Mouse (Mus musculus) embryonic facial prominence, embryonic 11.5 days (tissue): ENCODE measurements at regions not wholly inside any gene's neighbourhood (a gene's known extent, or its start where the extent isn't known, plus 50 kb on each side); places are given as distances from the start of the nearest gene placed in this dataset.

Experiments
- ATAC-seq: fragments of 200-750 bp; cut with Nextera tagmentation; replicated peaks from 2 replicates; pipeline ENCODE4 v1.8.0; 2017; ENCODE audit warnings: low read depth; ENCODE audit not compliant: insufficient number of reproducible peaks, low FRiP score, low TSS enrichment
- DNase-seq: peaks from one replicate; pipeline ENCODE4 v3.0.0-alpha.2; 2015; ENCODE audit warnings: low spot score
- H3K27ac ChIP-seq: fragments of 300-500 bp; sonication (generic); replicated peaks from 2 replicates; pipeline ENCODE4 v1.5.1; 2014; ENCODE audit warnings: mild to moderate bottlenecking, low read depth, low read length, control low read depth
- H3K27me3 ChIP-seq: fragments of 300-500 bp; sonication (generic); 2 replicates; pipeline ENCODE4 v1.6.1; 2014; ENCODE audit warnings: mild to moderate bottlenecking, low read length, moderate library complexity, mixed read lengths; ENCODE audit not compliant: control insufficient read depth, insufficient read depth
- H3K36me3 ChIP-seq: fragments of 300-500 bp; sonication (generic); replicated peaks from 2 replicates; pipeline ENCODE4 v1.6.1; 2014; ENCODE audit warnings: low read depth, mild to moderate bottlenecking, low read length, moderate library complexity, mixed read lengths; ENCODE audit not compliant: control insufficient read depth, insufficient read depth
- H3K4me1 ChIP-seq: fragments of 300-500 bp; sonication (generic); 2 replicates; pipeline ENCODE4 v1.6.1; 2014; ENCODE audit warnings: low read length, mixed read lengths; ENCODE audit not compliant: control insufficient read depth, insufficient read depth
- H3K4me2 ChIP-seq: fragments of 300-500 bp; sonication (generic); 2 replicates; pipeline ENCODE4 v1.6.1; 2014; ENCODE audit warnings: low read depth, mild to moderate bottlenecking, control low read depth, low read length, moderate library complexity
- H3K4me3 ChIP-seq: fragments of 300-500 bp; sonication (generic); 2 replicates; pipeline ENCODE4 v1.5.1; 2014; ENCODE audit warnings: low read depth, low read length, control low read depth
- H3K9ac ChIP-seq: fragments of 300-500 bp; sonication (generic); replicated peaks from 2 replicates; pipeline ENCODE4 v1.6.1; 2014; ENCODE audit warnings: mild to moderate bottlenecking, control low read depth, low read length
- H3K9me3 ChIP-seq: fragments of 300-500 bp; sonication (generic); replicated peaks from 2 replicates; pipeline ENCODE4 v1.6.1; 2016; ENCODE audit warnings: mild to moderate bottlenecking, low read length, inconsistent platforms, mixed read lengths; ENCODE audit not compliant: control insufficient read depth
- WGBS: fragments of 180-500 bp; shearing (Covaris S2); extraction: QIAGEN DNeasy Blood & Tissue Kit; methylation state at CpG from one replicate; pipeline ENCODE4 v1.1.7; 2014; 5-methylcytosine and 5-hydroxymethylcytosine counted together

GRCm38 (mm10) chr19:56231430-56231829 is 55.5 kb upstream of the Habp2 start:
- ATAC-seq (no peak), DNase-seq (no peak)
- WGBS: 79% methylated on average over 8 of the region's 8 CpGs
- Histone ChIP-seq H3K4me1 (peaks cover 3% of the 10 kb centered on the region; the same call in 1 of the 2 replicates), H3K4me2 (no peak overlapping the region), H3K4me3 (no peak overlapping the region), H3K27ac (0 out of 2 replicates have a peak overlapping the region, but pooled peaks have one; percentile 22), H3K9ac (no peak overlapping the region), H3K27me3 (no peaks in the 10 kb centered on the region), H3K9me3 (0 out of 2 replicates have a peak, but pooled peaks cover 2% of the 10 kb centered on the region), H3K36me3 (no peaks in the 10 kb centered on the region)

- H3K27me3 ChIP-seq: no peaks in the 10 kb centered on the region
- H3K4me1 ChIP-seq: peaks cover 3% of the 10 kb centered on the region; the same call in 1 of the 2 replicates
- H3K4me2 ChIP-seq: no peak overlapping the region
- no peak for DNase-seq
- WGBS: 42% methylated on average over 9 of the region's 9 CpGs
- 0 out of 2 replicates have a peak overlapping the region, but pooled peaks have one; percentile 22 for H3K27ac ChIP-seq
- no peak for ATAC-seq
- H3K9me3 ChIP-seq: 0 out of 2 replicates have a peak, but pooled peaks cover 2% of the 10 kb centered on the region
- no peak overlapping the region for H3K4me3 ChIP-seq
- H3K36me3 ChIP-seq: no peaks in the 10 kb centered on the region
- no peak overlapping the region for H3K9ac ChIP-seq
These were observed 55.1 kb upstream of the Habp2 start for GRCm38 (mm10) chr19:56231849-56232248.

GRCm38 (mm10) chr19:56232269-56232668 is 54.7 kb upstream of the Habp2 start:
- no peak overlapping the region for H3K4me2 ChIP-seq
- H3K4me3 ChIP-seq: no peak overlapping the region
- no peak overlapping the region for H3K9ac ChIP-seq
- peaks cover 3% of the 10 kb centered on the region; the same call in 1 of the 2 replicates for H3K4me1 ChIP-seq
- WGBS: 40% methylated on average over 7 of the region's 7 CpGs
- 0 out of 2 replicates have a peak, but pooled peaks cover 2% of the 10 kb centered on the region for H3K9me3 ChIP-seq
- DNase-seq (peak; percentile 58), ATAC-seq (0 out of 2 replicates have a peak, but pooled peaks have one; percentile 44)
- no peaks in the 10 kb centered on the region for H3K36me3 ChIP-seq
- H3K27me3 ChIP-seq: no peaks in the 10 kb centered on the region
- H3K27ac ChIP-seq: no peak overlapping the region

- WGBS: 96% methylated on average over 5 of the region's 5 CpGs
- H3K9me3 ChIP-seq: 0 out of 2 replicates have a peak, but pooled peaks cover 2% of the 10 kb centered on the region
- DNase-seq (no peak), ATAC-seq (no peak)
- H3K4me2 ChIP-seq: no peak overlapping the region
- no peaks in the 10 kb centered on the region for H3K27me3 ChIP-seq
- no peaks in the 10 kb centered on the region for H3K36me3 ChIP-seq
- no peak overlapping the region for H3K9ac ChIP-seq
- no peak overlapping the region for H3K4me3 ChIP-seq
- peaks cover 3% of the 10 kb centered on the region; the same call in 1 of the 2 replicates for H3K4me1 ChIP-seq
- no peak overlapping the region for H3K27ac ChIP-seq
These were observed 54.0 kb upstream of the Habp2 start for GRCm38 (mm10) chr19:56232950-56233349.

GRCm38 (mm10) chr19:56235040-56235439 is 51.9 kb upstream of the Habp2 start:
- H3K4me3 ChIP-seq: no peak overlapping the region
- 64% methylated on average over 2 of the region's 2 CpGs for WGBS
- H3K4me2 ChIP-seq: no peak overlapping the region
- H3K27me3 ChIP-seq: no peaks in the 10 kb centered on the region
- ATAC-seq: no peak
- no peaks in the 10 kb centered on the region for H3K36me3 ChIP-seq
- no peak overlapping the region for H3K27ac ChIP-seq
- no peak overlapping the region for H3K9ac ChIP-seq
- peaks cover 3% of the 10 kb centered on the region; the same call in 1 of the 2 replicates for H3K4me1 ChIP-seq
- DNase-seq: no peak
- 0 out of 2 replicates have a peak, but pooled peaks cover 2% of the 10 kb centered on the region for H3K9me3 ChIP-seq
